ENCODE assay signal across 18 mouse cellular contexts in the genomic region with DNA sequence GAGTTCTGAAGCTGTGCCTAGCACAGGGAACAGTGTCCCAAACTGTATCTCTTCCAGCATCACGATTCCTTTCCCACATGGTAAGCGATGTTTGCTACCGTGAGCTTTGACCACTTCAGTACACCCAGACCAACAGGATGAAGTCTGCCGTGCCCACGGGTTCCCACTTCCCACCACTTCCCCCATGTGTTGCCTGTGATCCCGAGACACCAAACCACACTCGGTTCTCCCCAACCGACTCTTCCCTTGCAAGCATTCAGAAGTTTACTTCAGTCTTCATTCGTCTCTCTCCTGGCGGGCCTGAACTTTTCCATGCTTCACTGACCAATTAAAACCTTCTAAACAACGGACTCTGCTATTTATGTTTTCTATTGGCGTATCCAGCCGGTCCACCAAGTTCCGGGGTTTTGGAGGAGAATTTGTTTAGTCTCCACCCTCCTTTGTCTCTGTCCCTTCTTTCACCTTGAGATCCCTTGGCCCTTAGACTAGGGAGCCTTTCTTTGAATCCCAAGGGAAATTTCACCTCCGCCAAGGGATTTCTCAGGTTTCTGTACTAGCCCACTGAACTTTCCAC. TPM values are rescaled to one million over a fixed set of nuclear protein-coding genes. Genes with fewer than 3 reads are reported as not detected.
DNase-seq lines count a peak whose midpoint lies in the region; ATAC-seq and TF ChIP-seq lines count a peak whose summit lies in the region.
"Had no signal": no experiment of that assay in that cellular context is flagged by ENCODE, and none has a peak within 500 bp of the region (broad histone marks: within the 10 kb centered on the region; RNA-seq: fewer than 3 reads in every experiment).

No protein-coding gene starts in this region.

- no peak overlapping the region for H3K9ac ChIP-seq in liver, embryonic 15.5 days
- H3K9ac ChIP-seq in midbrain, embryonic 11.5 days (ENCODE audit: low read length): no peak overlapping the region
- H3K9ac ChIP-seq: embryonic facial prominence, embryonic 13.5 days; hindbrain, embryonic 14.5 days; lung, embryonic 14.5 days had no signal

- TF ChIP-seq POLR2A in bone marrow macrophage, adult 2 months (IDR thresholded peaks at IDR 0.05; ENCODE audit: borderline replicate concordance, low read depth, low read length): no peak

- no peaks in the 10 kb centered on the region for H3K36me3 ChIP-seq in liver, embryonic 15.5 days (replicated peaks)
- H3K36me3 ChIP-seq in midbrain, embryonic 11.5 days (ENCODE audit: control insufficient read depth, insufficient read depth, low read length): no peaks in the 10 kb centered on the region
- H3K36me3 ChIP-seq: embryonic facial prominence, embryonic 13.5 days; limb, embryonic 10.5 days had no signal

- no peak for ATAC-seq in liver, embryonic 15.5 days (ENCODE audit: insufficient read depth)
- ATAC-seq in midbrain, embryonic 11.5 days (ENCODE audit: low FRiP score): no peak
- ATAC-seq: intestine, postnatal 0 days had no signal

- intact Hi-C loops in heart, postnatal 25 days (cut with DNase I): no loop called here

- WGBS in liver, embryonic 15.5 days (ENCODE audit: insufficient replicate concordance): 24% methylated on average over 15 of the region's 15 CpGs
- 84% methylated on average over 15 of the region's 15 CpGs for WGBS in midbrain, embryonic 11.5 days

- peak overlapping the region; percentile 47 for H3K27ac ChIP-seq in bone marrow macrophage, adult 2 months (ENCODE audit: insufficient read depth, low read depth, low read length)
- H3K27ac ChIP-seq in liver, embryonic 15.5 days (replicated peaks): no peak overlapping the region
- no peak overlapping the region for H3K27ac ChIP-seq in midbrain, embryonic 11.5 days (ENCODE audit: low read depth, low read length)
- H3K27ac ChIP-seq: embryonic facial prominence, embryonic 13.5 days; hindbrain, embryonic 14.5 days; kidney, postnatal 0 days; left cerebral cortex, adult 2 months; limb, embryonic 10.5 days had no signal

- H3K4me3 ChIP-seq in bone marrow macrophage, adult 2 months (ENCODE audit: insufficient read depth, low read length): no peak overlapping the region
- no peak overlapping the region for H3K4me3 ChIP-seq in liver, embryonic 15.5 days (replicated peaks)
- no peak overlapping the region for H3K4me3 ChIP-seq in midbrain, embryonic 11.5 days (ENCODE audit: low read depth, low read length)
- H3K4me3 ChIP-seq: embryonic facial prominence, embryonic 13.5 days; left cerebral cortex, adult 2 months; limb, embryonic 10.5 days had no signal

- DNase-seq in heart, adult 11 months: peak; percentile 92
- DNase-seq in heart, postnatal 25 days (ENCODE audit: low spot score): no peak
- DNase-seq in midbrain, embryonic 11.5 days (ENCODE audit: low spot score, missing footprints): no peak
- no peak for DNase-seq in kidney, postnatal 4 days
- DNase-seq in spleen, postnatal 10 days (ENCODE audit: low spot score in 2 of 2): no peak
- no peak for DNase-seq in heart, postnatal 4 days
- DNase-seq: cerebellum, adult 11-12 months; gastrocnemius, postnatal 10 days; thymus, adult 18-20 months had no signal

- no peaks in the 10 kb centered on the region for H3K9me3 ChIP-seq in liver, embryonic 15.5 days (replicated peaks)
- no peaks in the 10 kb centered on the region for H3K9me3 ChIP-seq in midbrain, embryonic 11.5 days (ENCODE audit: control insufficient read depth, low read length)
- H3K9me3 ChIP-seq: embryonic facial prominence, embryonic 13.5 days; limb, embryonic 10.5 days had no signal

- peak overlapping the region; percentile 39 for H3K4me2 ChIP-seq in liver, embryonic 15.5 days
- H3K4me2 ChIP-seq in midbrain, embryonic 11.5 days: no peak overlapping the region
- H3K4me2 ChIP-seq: embryonic facial prominence, embryonic 13.5 days; hindbrain, embryonic 14.5 days; lung, embryonic 14.5 days had no signal

- no peak for TF ChIP-seq CTCF in bone marrow macrophage, adult 2 months (IDR thresholded peaks at IDR 0.05; ENCODE audit: low read depth, low read length)

- no peaks in the 10 kb centered on the region for H3K27me3 ChIP-seq in liver, embryonic 15.5 days
- no peaks in the 10 kb centered on the region for H3K27me3 ChIP-seq in midbrain, embryonic 11.5 days (ENCODE audit: control insufficient read depth, insufficient read depth, low read length)
- H3K27me3 ChIP-seq: embryonic facial prominence, embryonic 13.5 days had no signal

- peaks cover 24% of the 10 kb centered on the region for H3K4me1 ChIP-seq in bone marrow macrophage, adult 2 months (ENCODE audit: control insufficient read depth, insufficient read depth, low read length)
- H3K4me1 ChIP-seq in liver, embryonic 15.5 days (replicated peaks): peaks cover 4% of the 10 kb centered on the region; the same call in 1 of the 2 replicates
- no peaks in the 10 kb centered on the region for H3K4me1 ChIP-seq in midbrain, embryonic 11.5 days (ENCODE audit: control insufficient read depth, insufficient read depth, low read length)
- H3K4me1 ChIP-seq: embryonic facial prominence, embryonic 13.5 days; limb, embryonic 10.5 days had no signal

RNA-seq across cellular contexts. Expression of a gene that starts 9.4 kb away (rescaled TPM):
- total RNA-seq in heart, postnatal 25 days (2021): 1 to 10 TPM; 1.6 to 3.8 TPM
- polyA plus RNA-seq in bone marrow macrophage, adult 2 months (2012; ENCODE audit: insufficient read depth, insufficient read length, missing spikeins): 47.6 and 48.2 TPM in 2 replicates
- polyA plus RNA-seq in liver, embryonic 15.5 days (2015; fragmentation: Nextera tagmentation; extraction: Ambion mirVana): 5.2 TPM in 2 replicates
- polyA plus RNA-seq in midbrain, embryonic 11.5 days (2014; fragmentation: Nextera tagmentation; extraction: Ambion mirVana): 8.9 and 10.4 TPM in 2 replicates
- total RNA-seq in heart, postnatal 4 days (2021): 10 to 100 TPM; 36.7 to 36.8 TPM
